Mouse (Mus musculus) monocyte, adult 5-6 weeks (primary cell): ENCODE data around the gene Gfpt1. TPM values are rescaled to one million over a fixed set of nuclear protein-coding genes. Genes with fewer than 3 reads are reported as not detected.
"Not testable (repeated sequence)": the region's sequence is repeated elsewhere in the genome, so short reads cannot be mapped to it uniquely, and the experiment has no call there.

Source experiments
- ATAC-seq: fragments of 153-309, 156-312 bp; replicated peaks from 2 replicates; pipeline ENCODE4 v1.8.0; 2017; ENCODE audit warnings: mild to moderate bottlenecking; ENCODE audit not compliant: low TSS enrichment, insufficient number of reproducible peaks, severe bottlenecking, poor library complexity, low FRiP score
- total RNA-seq: library from RNA; stranded (forward); fragments of 200-1000, 200-491, 200-594 nt; gene quantifications from 3 replicates; pipeline ENCODE4 v1.2.3, GENCODE M21; 2017

Gfpt1 gene
- total RNA-seq, 1 experiment from 2014 or later = 109 TPM

DNA sequence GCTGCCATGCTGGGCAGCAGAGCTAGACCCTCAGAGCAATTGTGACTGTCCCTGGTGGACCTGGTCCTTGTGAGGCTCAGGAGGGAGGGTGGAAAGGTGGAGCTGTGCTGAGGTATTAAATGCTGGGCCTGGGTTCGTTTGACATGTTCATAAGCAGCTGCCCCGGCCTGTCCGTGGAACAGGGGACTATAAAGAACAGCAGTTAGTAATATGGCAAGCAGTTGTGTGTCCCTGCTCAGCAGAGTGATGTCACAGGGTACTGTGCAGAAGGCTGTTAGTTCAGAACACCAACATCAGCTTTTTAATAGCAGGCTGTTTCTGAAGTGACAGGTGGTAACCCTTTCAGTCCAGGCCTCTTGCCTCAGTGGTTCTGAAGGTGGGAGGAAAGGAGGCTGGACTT lies 48.2 kb downstream of the Gfpt1 start:
- ATAC-seq = no peak

- ATAC-seq = no peak
Observed at GRCm38 (mm10) chr6:87092476-87092875, 49.8 kb downstream of the Gfpt1 start.

DNA sequence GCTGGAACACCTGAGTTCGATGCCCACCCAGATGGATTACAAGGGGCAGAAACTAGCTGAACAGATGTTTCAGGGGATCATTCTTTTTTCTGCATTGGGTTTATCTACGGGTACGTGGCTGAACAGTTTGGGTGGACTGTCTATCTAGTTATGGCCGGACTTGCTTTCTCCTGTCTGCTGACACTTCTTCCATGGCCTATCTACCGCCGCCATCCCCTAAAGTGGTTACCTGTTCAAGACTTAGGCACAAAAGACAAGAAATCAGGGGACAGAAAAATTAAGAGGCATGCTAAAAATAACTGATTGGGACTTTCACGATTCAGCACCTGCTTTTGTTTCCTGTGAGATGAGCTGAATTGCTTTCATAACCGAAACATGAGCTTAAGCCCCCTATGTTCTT lies 51.0 kb downstream of the Gfpt1 start:
- ATAC-seq = not testable (repeated sequence)

GRCm38 (mm10) chr6:87099261-87099660 lies 56.6 kb downstream of the Gfpt1 start:
- no peak for ATAC-seq

- no peak for ATAC-seq
Observed at GRCm38 (mm10) chr6:87099671-87100296, 57.1 kb downstream of the Gfpt1 start.

GRCm38 (mm10) chr6:87100297-87101020 lies 57.8 kb downstream of the Gfpt1 start:
- ATAC-seq = no peak

DNA sequence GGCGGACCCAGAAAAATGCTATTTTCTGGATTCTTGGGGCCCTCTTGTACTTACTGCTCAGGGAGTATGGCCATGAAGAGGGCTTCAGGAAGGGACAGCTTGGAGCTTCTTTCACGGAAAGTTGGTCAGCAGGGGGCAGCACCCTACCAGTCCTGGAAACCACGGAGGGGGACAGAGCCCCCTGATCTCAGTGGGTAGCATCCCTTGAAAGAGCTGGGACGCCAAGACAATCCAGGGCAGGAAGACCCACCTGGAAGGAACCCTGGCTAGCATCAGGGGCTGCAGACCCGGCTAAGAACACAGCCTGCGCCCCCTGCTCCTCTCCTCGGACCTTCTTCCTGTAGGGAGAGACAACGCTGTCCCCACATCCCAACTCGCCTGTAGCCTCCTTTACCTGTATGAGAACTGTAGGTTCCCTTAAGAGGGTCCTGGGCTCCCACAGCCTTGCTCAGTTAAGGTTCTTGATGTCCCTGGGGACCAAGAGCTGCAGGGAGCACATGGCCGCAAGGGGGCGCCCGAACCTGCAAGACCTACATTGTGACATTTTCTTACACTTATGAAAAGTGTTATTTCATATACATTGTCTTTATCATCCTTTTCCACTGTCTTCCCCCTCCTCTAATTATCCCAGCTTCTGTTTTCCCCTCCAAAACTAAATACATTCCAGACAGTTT lies 58.8 kb downstream of the Gfpt1 start:
- ATAC-seq = peak; percentile 61

GRCm38 (mm10) chr6:87101955-87102353 lies 59.3 kb downstream of the Gfpt1 start:
- no peak for ATAC-seq

DNA sequence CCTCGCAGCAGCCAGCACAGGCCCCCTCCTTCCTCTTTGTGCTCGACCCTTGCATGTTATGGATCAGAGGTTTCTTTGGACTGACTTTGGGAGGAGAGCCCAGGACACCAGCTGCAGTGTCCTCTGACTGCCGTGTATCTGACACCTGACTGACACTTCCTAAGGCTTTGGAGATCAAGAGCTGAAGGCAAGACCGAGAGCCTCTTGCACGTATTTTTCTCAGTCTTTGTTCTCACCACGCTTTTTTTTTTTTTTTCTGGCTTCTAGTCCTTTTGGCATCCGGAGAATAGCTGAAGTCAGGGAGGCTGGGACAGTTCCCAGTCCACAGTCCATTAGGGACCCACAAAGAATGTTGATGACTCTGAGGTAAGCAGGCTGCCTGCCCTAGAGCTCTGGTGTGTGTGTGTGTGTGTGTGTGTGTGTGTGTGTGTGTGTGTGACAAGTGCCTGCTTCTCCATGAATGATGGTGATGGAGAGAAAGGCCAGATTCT lies 59.8 kb downstream of the Gfpt1 start:
- ATAC-seq = no peak

- no peak for ATAC-seq
Observed at GRCm38 (mm10) chr6:87103314-87103713, 60.7 kb downstream of the Gfpt1 start.

GRCm38 (mm10) chr6:87104123-87104796 lies 61.6 kb downstream of the Gfpt1 start, which contains the start of gene D6Ertd527e:
Gene D6Ertd527e, plus strand, starts transcription at chr6:87104746.
- ATAC-seq = no peak

DNA sequence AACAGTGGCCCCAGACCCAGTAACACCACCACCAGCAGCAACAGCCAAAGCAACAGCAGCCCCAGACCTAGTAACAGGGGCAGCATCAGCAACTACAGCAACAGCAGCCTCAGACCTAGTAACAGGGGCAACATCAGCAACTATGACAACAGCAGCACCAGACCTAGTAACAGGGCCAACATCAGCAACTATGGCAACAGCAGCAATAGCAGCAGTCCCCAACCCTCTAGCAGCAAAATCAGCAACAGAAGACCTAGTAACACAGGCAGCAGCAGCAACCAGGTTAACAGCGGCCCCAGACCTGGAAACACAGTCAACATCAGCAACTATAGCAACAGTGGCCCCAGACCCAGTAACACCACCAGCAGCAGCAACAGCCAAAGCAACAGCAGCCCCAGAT lies 68.8 kb downstream of the Gfpt1 start:
- ATAC-seq = no peak

DNA sequence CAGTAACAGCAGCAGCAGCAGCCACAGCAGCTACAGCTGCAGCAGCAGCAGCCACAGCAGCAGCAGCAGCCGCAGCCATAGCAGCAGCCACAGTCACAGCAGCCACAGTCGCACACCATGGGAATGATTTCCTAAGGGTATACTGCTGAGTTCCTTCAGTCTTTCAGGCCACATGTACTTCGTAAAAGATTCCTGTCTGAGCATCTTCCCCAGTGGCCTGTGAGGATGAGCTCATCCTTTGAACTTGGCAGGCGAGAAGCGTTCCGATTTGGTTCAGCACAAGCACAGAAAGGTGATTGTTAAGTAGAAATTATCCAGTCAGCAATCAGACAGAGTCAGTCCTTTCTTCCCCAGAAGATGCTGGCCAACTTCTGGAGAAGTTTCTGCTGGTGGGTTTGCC lies 69.5 kb downstream of the Gfpt1 start:
- no peak for ATAC-seq

DNA sequence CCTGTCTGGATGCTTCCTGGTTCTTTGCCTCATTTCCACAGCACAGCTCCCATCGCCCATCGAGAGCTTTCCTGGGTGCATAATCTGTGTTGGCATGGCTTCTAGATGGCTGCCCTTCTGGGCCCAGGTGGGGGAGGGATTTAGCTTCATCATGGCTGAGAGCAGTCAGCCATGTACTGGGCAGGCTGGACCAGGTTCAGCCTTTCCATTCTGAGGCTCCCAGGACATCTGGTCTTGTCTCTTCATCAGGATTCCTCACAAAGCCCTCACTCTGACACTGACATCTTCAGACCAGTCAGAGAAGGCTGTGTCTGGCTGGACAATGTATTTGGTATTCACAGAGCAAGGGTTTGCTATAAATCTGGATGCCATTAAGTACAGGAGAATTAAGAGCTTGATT lies 73.3 kb downstream of the Gfpt1 start:
- ATAC-seq = no peak

DNA sequence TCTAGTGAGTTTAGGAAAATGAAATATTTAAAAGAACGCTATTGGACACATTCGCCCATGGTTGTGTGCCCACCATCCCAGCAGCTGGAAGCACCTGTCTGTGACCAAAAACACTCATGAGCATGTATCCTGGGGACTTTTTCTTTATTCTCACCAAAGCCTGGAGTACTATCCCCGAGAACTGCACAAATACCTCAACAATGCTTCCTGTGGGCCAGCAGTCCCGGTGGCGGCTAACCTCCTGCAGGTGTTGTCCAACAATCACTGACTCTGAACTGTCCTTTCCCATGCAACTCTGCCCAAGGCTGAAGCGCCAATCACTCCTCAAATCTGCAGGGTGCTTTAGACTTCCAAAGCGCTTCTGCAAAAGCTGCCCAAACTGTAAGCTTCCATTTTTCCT lies 74.0 kb downstream of the Gfpt1 start:
- no peak for ATAC-seq

DNA sequence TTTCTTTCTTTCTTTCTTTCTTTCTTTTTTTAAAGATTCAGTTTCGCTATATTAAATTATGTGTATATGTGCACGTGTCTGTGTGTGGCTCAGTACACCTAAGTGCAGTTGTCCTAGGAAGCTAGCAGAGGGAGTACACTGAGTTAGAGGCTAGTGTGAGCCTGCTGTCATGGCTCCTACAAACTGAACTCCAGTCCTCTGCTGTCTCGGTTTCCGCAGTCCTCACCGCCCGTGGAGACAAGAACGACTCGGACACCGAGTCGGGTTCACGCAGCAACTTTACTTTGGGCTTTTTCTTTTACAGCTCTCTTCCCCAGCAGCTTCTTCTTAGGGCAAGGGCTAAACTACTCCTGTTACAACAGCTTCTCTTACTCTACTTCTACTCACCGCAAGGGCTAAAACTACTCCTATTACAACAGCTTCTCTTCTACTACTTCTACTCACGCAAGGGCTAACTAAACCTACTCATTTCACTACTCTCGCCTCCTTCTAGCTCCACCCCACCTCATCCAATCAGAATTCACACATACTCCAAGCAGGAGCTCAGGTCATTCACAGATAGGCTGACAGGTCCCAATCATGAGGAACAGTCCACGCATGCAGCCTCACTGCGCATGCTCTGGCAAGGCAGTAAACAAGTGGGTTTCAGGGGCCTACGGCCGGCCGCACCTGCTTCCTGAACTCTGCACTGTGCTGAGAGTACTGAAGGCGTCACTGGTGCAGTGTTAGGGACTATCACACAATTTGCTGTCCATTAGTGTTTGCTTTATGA lies 76.6 kb downstream of the Gfpt1 start:
- 0 out of 2 replicates have a peak, but pooled peaks have one; percentile 27 for ATAC-seq

DNA sequence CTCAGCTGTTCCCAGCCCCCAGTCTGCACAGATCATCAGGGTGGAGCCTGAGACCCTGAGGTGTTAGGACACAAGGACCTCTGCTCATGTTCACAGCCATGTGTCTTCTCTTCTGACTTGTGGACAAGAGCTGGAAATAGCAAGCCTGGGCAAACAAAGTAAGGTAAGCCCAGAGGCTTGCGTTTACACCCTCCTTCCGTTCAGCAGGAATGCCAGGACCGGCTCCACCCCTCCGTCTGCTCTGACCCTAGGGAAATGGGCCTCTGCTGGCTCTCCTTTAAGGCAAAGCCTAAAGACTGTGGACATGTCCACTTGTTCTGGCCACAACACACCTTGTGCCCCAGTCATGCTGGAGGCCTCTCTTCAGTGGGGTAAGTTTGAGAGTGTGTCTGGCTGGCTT lies 77.3 kb downstream of the Gfpt1 start:
- ATAC-seq = no peak

- ATAC-seq = no peak
Observed at GRCm38 (mm10) chr6:87120661-87121060, 78.0 kb downstream of the Gfpt1 start.
